Comparison of ENCODE assay signal across 8 mouse cellular contexts in the genomic region with DNA sequence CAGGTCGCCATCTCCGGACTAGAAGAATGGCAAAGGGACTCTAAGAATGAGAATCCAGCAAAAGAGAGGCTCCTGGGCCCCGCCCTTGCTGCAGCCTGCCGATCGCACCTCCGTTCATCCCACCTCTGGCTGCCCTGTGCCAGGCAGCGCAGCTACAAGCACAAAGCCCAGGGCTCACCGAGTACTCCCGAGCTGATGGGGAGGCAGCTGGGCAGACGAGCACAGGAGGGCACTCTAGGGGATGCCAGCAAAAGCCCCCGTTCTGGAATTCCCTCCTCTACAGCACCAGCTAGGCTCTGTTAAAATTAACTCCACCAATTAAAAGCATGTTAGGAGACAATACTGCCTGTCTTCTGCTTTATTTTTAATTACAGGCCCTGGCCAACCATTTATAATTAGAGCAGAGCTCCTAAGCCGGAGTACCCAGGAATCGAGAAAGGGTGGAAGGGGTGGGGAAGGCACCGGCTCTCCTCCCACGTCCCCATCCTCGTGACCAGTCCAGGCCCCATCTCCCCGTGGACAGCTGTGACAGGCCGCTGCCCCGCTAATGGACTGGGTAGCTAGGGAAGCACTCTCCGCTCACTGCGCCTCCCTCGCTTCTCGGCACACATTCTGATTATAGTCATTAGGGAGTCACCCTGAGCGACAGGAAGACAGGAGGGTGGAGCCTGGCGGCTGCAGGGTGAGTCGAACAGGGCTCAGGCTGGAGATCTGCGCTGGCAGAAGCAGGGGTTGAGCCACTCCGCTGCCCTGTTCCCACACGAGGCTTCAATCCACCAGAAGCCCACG.
A peak's percentile ranks its signal among the peaks of the same experiment; 100 is the strongest.
DNase-seq lines count a peak whose midpoint lies in the region; ATAC-seq and TF ChIP-seq lines count a peak whose summit lies in the region.

No protein-coding gene starts in this region.

- H3K9me3 ChIP-seq in heart, embryonic 13.5 days = no peaks in the 10 kb centered on the region
- no peaks in the 10 kb centered on the region for H3K9me3 ChIP-seq in kidney, embryonic 15.5 days (replicated peaks)
- H3K9me3 ChIP-seq in stomach, embryonic 15.5 days = no peaks in the 10 kb centered on the region

- peak overlapping the region; percentile 70 for H3K4me2 ChIP-seq in heart, embryonic 13.5 days
- peak overlapping the region; percentile 54 for H3K4me2 ChIP-seq in kidney, embryonic 15.5 days
- H3K4me2 ChIP-seq in stomach, embryonic 15.5 days = peak overlapping the region; percentile 44

- ATAC-seq in heart, embryonic 13.5 days (ENCODE audit: extremely low read depth, insufficient number of reproducible peaks, low FRiP score, low TSS enrichment) = no peak
- ATAC-seq in kidney, embryonic 15.5 days (replicated peaks; ENCODE audit: low FRiP score) = peak; percentile 71
- no peak for ATAC-seq in stomach, embryonic 15.5 days (ENCODE audit: insufficient read depth, low FRiP score, low read depth)

- peak overlapping the region; percentile 41 for H3K4me3 ChIP-seq in heart, embryonic 13.5 days
- peak overlapping the region; percentile 19 for H3K4me3 ChIP-seq in kidney, embryonic 15.5 days (replicated peaks)
- 0 out of 2 replicates have a peak overlapping the region, but pooled peaks have one; percentile 6 for H3K4me3 ChIP-seq in stomach, embryonic 15.5 days (replicated peaks)
- H3K4me3 ChIP-seq in thymus, adult 2 months (ENCODE audit: control insufficient read depth, insufficient read depth, low read length) = no peak overlapping the region

- H3K36me3 ChIP-seq in heart, embryonic 13.5 days = no peaks in the 10 kb centered on the region
- H3K36me3 ChIP-seq in kidney, embryonic 15.5 days = no peaks in the 10 kb centered on the region
- no peaks in the 10 kb centered on the region for H3K36me3 ChIP-seq in stomach, embryonic 15.5 days
- no peaks in the 10 kb centered on the region for H3K36me3 ChIP-seq in thymus, adult 2 months (ENCODE audit: control insufficient read depth, insufficient read depth, low read length)

- no peak for TF ChIP-seq POLR2A in thymus, adult 2 months (IDR thresholded peaks at IDR 0.05; ENCODE audit: control insufficient read depth, extremely low read depth, insufficient read depth, low read length, poor library complexity)

- no peak overlapping the region for H3K27ac ChIP-seq in heart, embryonic 13.5 days (replicated peaks)
- H3K27ac ChIP-seq in kidney, embryonic 15.5 days = no peak overlapping the region
- H3K27ac ChIP-seq in stomach, embryonic 15.5 days = no peak overlapping the region
- H3K27ac ChIP-seq in thymus, adult 2 months (ENCODE audit: control insufficient read depth, insufficient read depth, low read length) = no peak overlapping the region

- peaks cover 14% of the 10 kb centered on the region for H3K4me1 ChIP-seq in heart, embryonic 13.5 days
- peaks cover 14% of the 10 kb centered on the region for H3K4me1 ChIP-seq in kidney, embryonic 15.5 days
- 0 out of 2 replicates have a peak, but pooled peaks cover 7% of the 10 kb centered on the region for H3K4me1 ChIP-seq in stomach, embryonic 15.5 days
- H3K4me1 ChIP-seq in thymus, adult 2 months (replicated peaks; ENCODE audit: control insufficient read depth, insufficient read depth, low read length) = no peaks in the 10 kb centered on the region

- no peak for TF ChIP-seq CTCF in thymus, adult 2 months (IDR thresholded peaks at IDR 0.05; ENCODE audit: borderline replicate concordance, control insufficient read depth, extremely low read depth, insufficient read depth, low read length, poor library complexity)

- H3K27me3 ChIP-seq in heart, embryonic 13.5 days (replicated peaks) = peaks cover 66% of the 10 kb centered on the region
- H3K27me3 ChIP-seq in kidney, embryonic 15.5 days = peaks cover 63% of the 10 kb centered on the region
- peaks cover 28% of the 10 kb centered on the region for H3K27me3 ChIP-seq in stomach, embryonic 15.5 days (replicated peaks)
- peaks cover 3% of the 10 kb centered on the region for H3K27me3 ChIP-seq in thymus, adult 2 months (ENCODE audit: control insufficient read depth, insufficient read depth, low read length)

- H3K9ac ChIP-seq in heart, embryonic 13.5 days = peak overlapping the region; percentile 63
- no peak overlapping the region for H3K9ac ChIP-seq in kidney, embryonic 15.5 days
- H3K9ac ChIP-seq in stomach, embryonic 15.5 days = no peak overlapping the region

- 2% methylated on average over 30 of the region's 30 CpGs for WGBS in heart, embryonic 13.5 days
- WGBS in kidney, embryonic 15.5 days = 2% methylated on average over 30 of the region's 30 CpGs
- WGBS in stomach, embryonic 15.5 days = 4% methylated on average over 30 of the region's 30 CpGs
- 13% methylated on average over 30 of the region's 30 CpGs for WGBS in thymus, adult 2 months

- DNase-seq in kidney, adult 18-20 months = peak; percentile 7
- DNase-seq in kidney, adult 11 months = no peak
- DNase-seq in embryo, embryonic 11 days = peak; percentile 67
- DNase-seq in lung, postnatal 14 days = peak; percentile 32
- DNase-seq in thymus, adult 2 months = no peak

Comparison
In these comparisons a context has a peak if more than half of its experiments do, and no peak if none do; other contexts are left out.
1. DNase-seq: peak in kidney, adult 18-20 months (single experiment), embryo, embryonic 11 days (single experiment) and lung, postnatal 14 days (single experiment); none in kidney, adult 11 months (single experiment) and thymus, adult 2 months (single experiment).
2. Peak in every context shown above with its lines, with median percentiles within 50 percentile points of each other: H3K4me2 ChIP-seq.